Mouse (Mus musculus): ENCODE data around the gene Rap1a.

The Rap1a gene

GRCm38 (mm10) chr3:105758098-105758497 lies 43.0 kb downstream of the Rap1a start:
- no peak for DNase-seq

DNA sequence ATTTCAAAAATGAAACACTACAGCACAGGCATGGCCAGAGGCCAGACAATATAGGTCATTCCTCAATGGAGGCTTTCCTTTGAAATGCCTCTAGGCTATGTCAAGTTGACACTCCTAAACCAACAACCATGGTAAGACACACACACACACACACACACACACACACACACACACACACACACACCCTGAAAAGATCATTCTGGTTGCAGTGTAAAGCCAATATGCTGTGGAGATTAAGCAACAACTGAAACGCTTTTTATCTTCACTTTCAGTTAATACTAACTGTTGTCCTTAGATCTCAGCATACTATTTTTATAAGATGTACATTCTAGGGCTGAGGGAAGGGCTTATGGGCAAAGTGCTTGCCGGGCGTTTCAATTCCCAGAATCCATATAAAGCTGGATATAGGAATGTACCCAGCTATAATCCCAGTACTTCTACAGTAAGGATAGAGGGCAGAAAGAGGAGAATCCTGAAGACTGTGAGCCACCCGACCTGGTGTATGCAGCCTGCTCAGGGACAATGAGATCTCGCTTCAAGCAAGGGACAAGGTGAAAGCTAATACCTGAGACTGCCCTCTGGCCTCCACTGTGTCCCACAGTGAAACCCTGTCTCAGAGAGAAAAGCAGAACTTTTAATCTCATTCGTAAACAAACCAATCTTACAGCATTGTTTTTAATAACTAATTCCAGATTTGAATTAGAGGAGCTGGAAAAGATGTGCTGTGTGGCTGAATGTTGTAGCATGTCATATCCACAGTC lies 43.6 kb downstream of the Rap1a start:
- DNase-seq = peak in 1 of 2 experiments; percentile 13

DNA sequence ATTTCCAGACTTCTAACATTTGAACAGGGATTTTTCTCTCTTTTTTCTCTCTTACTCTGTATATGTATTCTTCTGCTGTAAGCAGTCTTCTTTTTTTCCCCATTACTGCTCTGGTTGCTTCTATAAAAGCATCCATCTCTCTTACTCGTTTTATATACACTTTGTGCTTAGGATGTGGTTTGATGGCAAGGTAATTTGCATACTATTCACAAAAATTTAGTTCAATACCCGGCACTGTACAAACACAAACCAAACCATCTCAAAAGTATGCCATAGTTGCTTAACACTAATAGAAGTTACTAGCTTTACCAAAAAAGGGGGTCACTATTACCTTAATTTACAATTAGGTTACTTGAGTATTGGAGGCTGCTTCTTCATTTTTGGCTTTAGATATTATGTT lies 44.6 kb downstream of the Rap1a start:
- no peak for DNase-seq

DNA sequence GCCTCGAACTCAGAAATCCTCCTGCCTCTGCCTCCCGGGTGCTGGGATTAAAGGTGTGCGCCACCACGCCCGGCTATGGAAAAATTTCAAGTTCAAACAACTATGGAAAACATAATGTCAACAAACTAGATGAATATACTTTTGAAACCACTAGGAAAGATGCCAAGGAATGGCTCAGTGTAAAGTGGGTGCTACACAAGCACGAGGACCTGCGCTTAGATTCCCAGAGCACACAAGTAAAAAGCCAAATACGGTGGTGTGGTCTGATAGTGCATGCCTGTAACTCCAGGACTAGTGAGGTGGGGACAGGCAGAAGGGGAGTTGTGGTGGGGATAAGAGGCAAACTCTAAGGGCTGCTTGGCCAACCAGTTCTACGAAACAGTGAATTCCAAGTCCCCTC lies 46.0 kb downstream of the Rap1a start:
- no peak for DNase-seq

GRCm38 (mm10) chr3:105754184-105754583 lies 47.0 kb downstream of the Rap1a start:
- DNase-seq = no peak

GRCm38 (mm10) chr3:105750810-105751209 lies 50.3 kb downstream of the Rap1a start:
- no peak for DNase-seq

DNA sequence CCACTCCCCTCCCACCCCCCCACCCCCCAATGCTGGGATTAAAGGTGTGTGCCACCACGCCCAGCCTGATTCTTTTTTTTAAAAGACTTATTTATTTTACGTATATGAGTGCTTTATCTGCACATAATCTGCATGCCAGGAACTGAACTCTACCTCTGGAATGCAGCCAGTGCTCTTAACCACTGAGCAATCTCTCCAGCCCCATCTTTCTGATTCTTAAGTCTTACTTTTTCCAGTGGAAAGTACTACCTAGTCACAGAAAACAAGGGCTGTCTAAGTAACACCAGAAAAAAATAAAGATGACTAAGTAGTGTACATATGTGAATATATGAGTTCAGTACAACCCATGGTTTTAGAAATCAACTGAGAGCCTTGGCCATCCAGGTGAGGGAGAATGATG lies 54.6 kb downstream of the Rap1a start:
- DNase-seq = no peak

DNA sequence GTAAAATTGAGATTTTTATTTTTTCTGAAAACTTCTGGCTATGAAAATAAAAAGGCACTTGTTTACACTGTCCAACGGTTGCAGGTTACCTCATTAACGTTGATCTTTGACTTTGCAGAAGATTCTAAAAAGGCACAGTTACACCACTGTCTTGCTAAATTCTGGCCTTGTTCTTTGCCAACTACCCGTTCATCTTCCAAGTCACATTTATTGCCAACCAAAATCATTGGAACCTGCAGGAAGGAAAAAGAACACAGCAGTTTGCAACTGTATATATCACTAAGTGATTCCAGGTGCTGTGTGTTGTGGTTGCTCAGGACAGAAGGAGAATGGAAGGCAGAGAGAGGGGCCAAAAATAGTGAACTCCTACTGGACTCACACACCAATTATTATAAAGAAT lies 63.5 kb downstream of the Rap1a start:
- DNase-seq = no peak

DNA sequence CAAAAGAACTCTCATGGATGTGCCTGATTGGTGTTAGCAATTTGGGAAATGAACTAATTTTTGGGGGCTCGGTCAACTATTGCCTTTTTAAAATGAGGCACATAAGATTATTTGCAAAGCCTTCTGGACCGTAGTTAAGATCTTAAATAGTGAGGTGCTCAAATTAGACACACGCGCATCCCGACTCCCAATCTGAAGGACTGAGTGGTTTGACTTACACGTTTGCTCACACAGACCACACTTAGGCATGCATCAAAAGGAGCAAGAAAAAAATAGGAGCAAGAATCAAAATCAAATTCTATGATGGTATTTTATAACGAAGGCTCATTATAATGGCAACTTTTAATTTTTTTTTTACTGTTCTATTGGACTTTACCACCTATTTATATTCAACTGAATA lies 64.1 kb downstream of the Rap1a start:
- DNase-seq = no peak

GRCm38 (mm10) chr3:105736148-105736547 lies 65.0 kb downstream of the Rap1a start:
- DNase-seq = no peak

DNA sequence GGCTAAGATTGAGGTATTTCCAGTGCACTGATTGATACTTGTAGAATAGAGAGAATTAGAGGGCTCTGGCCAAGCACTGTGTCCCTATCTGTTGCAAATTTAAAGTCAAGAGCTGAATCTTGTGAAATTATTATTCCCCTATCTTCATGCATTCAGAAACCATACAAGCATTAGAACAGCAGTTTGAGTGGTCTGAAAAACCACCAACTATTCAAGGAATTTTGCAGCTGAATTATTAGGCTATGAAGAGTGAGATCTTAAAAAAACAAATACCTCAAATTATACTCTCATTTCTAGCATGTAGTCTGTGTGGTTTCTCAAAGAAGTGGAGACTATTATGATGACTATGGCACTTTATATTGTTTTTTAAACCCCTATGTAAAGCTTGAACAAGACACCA lies 65.9 kb downstream of the Rap1a start:
- DNase-seq = no peak

DNA sequence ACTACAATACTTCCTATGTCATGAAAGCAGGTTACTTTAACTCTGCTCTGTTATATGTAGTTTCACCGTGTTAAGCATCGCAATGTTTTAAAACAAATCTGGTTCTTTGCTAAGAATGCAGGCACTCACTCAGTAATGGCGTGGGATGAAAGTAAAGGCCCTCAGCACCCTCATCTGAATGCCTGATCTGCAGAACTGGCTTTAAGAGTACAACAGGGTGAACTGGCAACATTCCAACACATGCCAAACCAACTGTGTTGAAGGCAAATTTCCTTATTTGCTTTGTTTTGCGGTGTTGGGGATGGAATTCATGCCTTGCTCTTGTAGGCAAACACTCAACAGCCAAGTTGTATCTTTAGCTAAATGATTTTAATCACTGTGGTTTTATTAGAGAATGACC lies 67.6 kb downstream of the Rap1a start:
- peak in 1 of 2 experiments; percentile 7 for DNase-seq

- DNase-seq = no peak
These were observed 68.8 kb downstream of the Rap1a start for GRCm38 (mm10) chr3:105732360-105732759.

DNA sequence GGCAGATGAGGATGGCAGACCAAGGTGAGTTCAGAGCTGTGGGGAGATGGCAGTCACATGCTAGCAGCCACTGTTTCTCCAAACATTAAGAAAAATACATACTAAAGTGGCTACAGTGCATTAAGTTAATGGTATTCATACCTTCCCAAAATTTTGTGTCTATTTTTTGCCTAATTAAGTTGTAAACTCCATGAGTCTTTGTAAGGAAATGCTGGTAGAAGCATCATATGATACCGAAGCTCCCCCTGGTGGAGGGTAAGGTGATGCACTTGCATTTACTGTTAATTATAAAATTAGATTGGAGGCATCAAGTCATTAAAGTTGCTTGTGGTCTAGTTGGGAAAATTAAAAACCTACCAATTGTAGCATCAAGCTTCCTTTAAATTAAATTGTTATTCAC lies 75.1 kb downstream of the Rap1a start:
- DNase-seq = peak; percentile 86 to 88

DNA sequence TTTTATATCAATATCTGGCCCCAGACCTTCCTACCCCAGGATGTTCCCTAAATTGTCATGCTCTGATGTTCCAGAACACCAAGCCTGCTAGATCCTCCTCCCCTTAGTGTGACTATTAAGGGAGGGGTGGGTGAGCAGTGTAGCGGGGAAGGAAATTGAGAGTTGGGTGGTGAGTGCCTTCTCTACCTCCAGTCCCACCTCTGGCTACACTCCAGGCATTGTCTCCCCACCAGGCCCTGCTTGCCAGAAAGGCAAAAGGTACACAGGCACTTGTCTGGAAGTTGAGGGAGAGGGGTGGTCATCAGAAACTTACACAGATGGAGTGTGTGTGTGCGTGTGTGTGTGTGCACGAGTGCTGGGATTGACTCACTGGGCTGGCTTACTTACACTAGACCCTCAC lies 78.6 kb downstream of the Rap1a start:
- peak in 1 of 2 experiments; percentile 22 for DNase-seq

DNA sequence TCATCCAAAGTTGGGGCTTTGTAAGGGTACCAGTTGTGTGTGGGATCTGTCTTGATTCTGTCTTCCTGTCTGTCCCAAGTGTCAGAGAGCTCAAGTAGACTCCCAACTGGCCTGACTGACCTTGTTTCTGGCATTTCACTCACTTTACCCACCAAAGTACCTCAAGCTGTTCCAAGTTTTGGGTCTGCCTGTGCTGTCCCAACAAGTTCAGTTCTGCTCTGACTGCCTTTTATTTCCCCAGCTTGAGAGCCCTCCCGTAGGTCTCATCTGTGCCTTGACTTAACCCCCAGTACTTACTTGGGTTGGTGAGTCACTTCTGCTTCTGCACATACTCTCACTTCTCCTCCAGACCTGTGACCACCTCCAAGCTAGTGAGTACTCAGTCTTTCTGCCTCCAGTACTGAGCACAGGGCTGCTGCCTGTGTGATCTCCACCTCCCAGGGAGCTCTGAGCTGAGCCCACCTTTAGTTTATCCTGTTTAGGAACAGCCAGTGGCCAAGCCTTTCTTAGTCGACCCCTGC lies 79.4 kb downstream of the Rap1a start:
- no peak for DNase-seq

DNA sequence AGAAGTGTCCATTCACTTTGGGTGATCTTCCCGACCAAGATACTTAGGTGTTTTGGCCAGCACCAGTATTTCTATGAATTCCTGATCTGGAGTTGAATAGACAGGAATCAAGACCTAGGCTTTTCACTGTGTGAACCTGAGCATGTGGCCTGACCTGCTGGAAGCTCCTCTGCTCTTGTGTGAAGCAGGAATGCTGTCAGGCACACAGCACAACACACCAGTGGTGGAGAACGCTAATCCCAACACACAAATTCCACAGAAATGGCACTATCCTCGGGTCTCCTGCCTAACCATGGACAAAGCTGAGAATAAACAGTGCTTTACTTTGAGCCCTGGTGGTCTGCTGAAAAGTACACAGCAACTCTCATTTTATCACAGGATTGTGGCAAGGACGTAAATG lies 80.6 kb downstream of the Rap1a start:
- DNase-seq = peak in 1 of 2 experiments; percentile 23

- peak; percentile 22 to 31 for DNase-seq
These were observed 81.2 kb downstream of the Rap1a start for GRCm38 (mm10) chr3:105719979-105720378.

- peak; percentile 26 to 28 for DNase-seq
These were observed 82.4 kb downstream of the Rap1a start for GRCm38 (mm10) chr3:105718746-105719145.

DNA sequence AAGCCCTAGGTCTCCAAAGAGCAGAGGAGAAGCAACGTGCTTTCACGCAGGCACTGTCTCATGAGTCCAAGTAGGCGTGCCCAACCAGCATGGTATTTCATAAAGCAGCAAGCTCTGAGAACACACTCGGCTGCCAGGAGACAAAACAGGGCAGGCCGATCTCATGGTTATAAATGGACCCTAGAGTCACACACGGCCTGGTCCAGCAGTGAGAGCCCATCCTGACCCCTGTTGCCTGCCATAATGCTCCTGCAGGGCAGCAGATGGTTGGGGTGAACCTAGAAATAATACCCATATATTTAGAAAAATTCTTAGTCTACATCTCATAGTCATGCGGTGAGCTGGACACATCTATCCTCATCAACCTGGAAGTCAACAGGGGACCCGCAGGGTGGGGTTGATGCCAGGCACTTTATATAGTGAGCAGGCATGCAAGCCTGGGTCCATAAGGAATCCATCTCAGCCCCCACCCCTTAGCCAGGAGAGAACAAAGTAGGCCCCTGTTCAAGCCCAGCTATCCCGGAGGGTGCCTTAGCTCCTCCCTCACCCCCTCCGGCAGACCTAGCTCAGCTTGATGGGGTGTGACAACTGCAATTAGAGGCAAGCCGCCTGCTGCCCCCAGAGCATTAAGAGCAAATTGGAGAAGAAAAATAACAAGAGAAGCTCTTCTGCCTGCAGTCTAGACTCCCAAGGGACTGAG lies 83.1 kb downstream of the Rap1a start:
- DNase-seq = peak; percentile 54 to 65

GRCm38 (mm10) chr3:105716353-105717000 lies 84.7 kb downstream of the Rap1a start:
- DNase-seq = peak; percentile 65 to 69

DNA sequence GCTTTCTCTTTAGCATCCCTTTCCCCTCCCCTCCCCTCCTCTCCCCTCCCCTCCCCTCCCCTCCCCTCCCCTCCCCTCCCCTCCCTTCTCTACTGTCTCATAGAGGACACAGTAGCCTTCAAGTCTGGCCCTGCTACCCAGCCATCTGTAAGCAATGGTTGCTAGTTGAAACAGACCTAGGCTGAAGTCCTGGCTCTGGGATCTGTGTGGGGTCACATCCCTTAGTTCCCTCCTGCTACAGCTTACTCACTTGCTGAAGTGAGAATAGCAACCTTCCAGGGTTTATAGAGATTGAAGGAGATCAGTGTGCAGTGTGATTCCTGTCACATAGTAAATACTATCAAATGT lies 86.3 kb downstream of the Rap1a start:
- no peak for DNase-seq

DNA sequence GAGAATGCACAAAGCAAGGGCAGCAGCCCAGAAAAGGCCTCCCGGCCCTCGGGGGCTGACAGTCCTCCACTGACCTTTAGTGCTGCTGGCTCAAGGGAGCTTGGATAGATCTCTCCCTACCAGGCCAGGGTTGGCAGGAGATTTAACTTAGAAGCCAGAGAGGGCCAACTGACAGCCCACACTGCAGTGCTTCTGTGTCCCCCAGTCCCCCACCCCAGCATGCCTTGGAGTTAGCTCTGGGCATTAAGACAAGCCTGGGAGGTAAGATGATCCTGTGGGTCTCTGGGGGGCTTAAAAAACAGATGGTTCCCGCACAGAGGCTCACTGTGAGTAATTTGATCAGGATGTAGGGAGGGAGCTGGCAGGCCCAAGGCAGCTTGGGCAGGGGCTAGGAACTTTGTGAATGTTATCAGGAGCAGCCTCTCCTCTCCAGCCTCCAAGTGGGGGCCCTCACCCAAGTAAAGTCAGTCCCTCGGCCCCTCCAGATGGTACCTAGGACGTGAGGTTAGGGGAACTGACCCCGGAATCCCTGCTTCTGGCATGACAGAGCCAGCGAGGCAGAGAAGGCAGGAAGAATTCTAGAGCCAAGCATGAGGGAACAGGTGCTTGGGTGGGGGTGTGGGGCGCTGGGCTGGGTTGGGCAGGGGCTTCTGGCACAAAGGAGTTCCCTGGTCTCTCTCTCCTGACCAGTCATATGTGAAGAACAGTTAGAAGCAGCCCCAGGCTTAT lies 86.9 kb downstream of the Rap1a start:
- DNase-seq = peak; percentile 71 to 80

All from cerebellum, postnatal 14 days (tissue).